Mouse (Mus musculus): ENCODE measurements around the gene Prkce. TPM values are rescaled to one million over a fixed set of nuclear protein-coding genes. Genes with fewer than 3 reads are reported as not detected.

The Prkce gene
- polyA plus RNA-seq, 1 experiment from 2014 or later: 9.6 TPM

GRCm38 (mm10) chr17:86595526-86595925, 427.9 kb downstream of the Prkce start:
- H3K4me2 ChIP-seq: no peak overlapping the region
- H3K9me3 ChIP-seq (replicated peaks): no peaks in the 10 kb centered on the region
- no peak overlapping the region for H3K27ac ChIP-seq
- H3K4me3 ChIP-seq: no peak overlapping the region
- peaks cover 7% of the 10 kb centered on the region; the same call in 1 of the 2 replicates for H3K4me1 ChIP-seq (replicated peaks)
- 80% methylated on average over 9 of the region's 9 CpGs for WGBS
- no peak overlapping the region for H3K9ac ChIP-seq
- no peaks in the 10 kb centered on the region for H3K36me3 ChIP-seq
- no peaks in the 10 kb centered on the region for H3K27me3 ChIP-seq
- no peak for ATAC-seq (replicated peaks; ENCODE audit: insufficient number of reproducible peaks, insufficient read depth, low FRiP score, low read depth)

- no peak overlapping the region for H3K27ac ChIP-seq
- no peak overlapping the region for H3K4me3 ChIP-seq
- no peaks in the 10 kb centered on the region for H3K9me3 ChIP-seq (replicated peaks)
- no peak overlapping the region for H3K9ac ChIP-seq
- no peak for ATAC-seq (replicated peaks; ENCODE audit: insufficient number of reproducible peaks, insufficient read depth, low FRiP score, low read depth)
- H3K27me3 ChIP-seq: no peaks in the 10 kb centered on the region
- 51% methylated on average over 6 of the region's 6 CpGs for WGBS
- no peaks in the 10 kb centered on the region for H3K36me3 ChIP-seq
- H3K4me2 ChIP-seq: no peak overlapping the region
- 0 out of 2 replicates have a peak, but pooled peaks cover 3% of the 10 kb centered on the region for H3K4me1 ChIP-seq (replicated peaks)
Observed at GRCm38 (mm10) chr17:86601116-86601515, 433.5 kb downstream of the Prkce start.

GRCm38 (mm10) chr17:86601901-86602300, 434.3 kb downstream of the Prkce start:
- no peak overlapping the region for H3K4me2 ChIP-seq
- H3K9me3 ChIP-seq (replicated peaks): no peaks in the 10 kb centered on the region
- 89% methylated on average over 2 of the region's 2 CpGs for WGBS
- ATAC-seq (replicated peaks; ENCODE audit: insufficient number of reproducible peaks, insufficient read depth, low FRiP score, low read depth): no peak
- no peak overlapping the region for H3K9ac ChIP-seq
- no peaks in the 10 kb centered on the region for H3K27me3 ChIP-seq
- no peaks in the 10 kb centered on the region for H3K36me3 ChIP-seq
- 0 out of 2 replicates have a peak, but pooled peaks cover 3% of the 10 kb centered on the region for H3K4me1 ChIP-seq (replicated peaks)
- H3K4me3 ChIP-seq: no peak overlapping the region
- no peak overlapping the region for H3K27ac ChIP-seq

- no peak overlapping the region for H3K4me2 ChIP-seq
- no peaks in the 10 kb centered on the region for H3K36me3 ChIP-seq
- no peak overlapping the region for H3K9ac ChIP-seq
- H3K4me1 ChIP-seq (replicated peaks): peaks cover 3% of the 10 kb centered on the region; the same call in 1 of the 2 replicates
- 73% methylated on average over 5 of the region's 5 CpGs for WGBS
- H3K9me3 ChIP-seq (replicated peaks): no peaks in the 10 kb centered on the region
- no peak for ATAC-seq (replicated peaks; ENCODE audit: insufficient number of reproducible peaks, insufficient read depth, low FRiP score, low read depth)
- no peaks in the 10 kb centered on the region for H3K27me3 ChIP-seq
- no peak overlapping the region for H3K27ac ChIP-seq
- no peak overlapping the region for H3K4me3 ChIP-seq
Observed at GRCm38 (mm10) chr17:86603848-86604444, 436.4 kb downstream of the Prkce start.

- Histone ChIP-seq H3K27me3 (no peaks in the 10 kb centered on the region), H3K4me1 (replicated peaks) (no peaks in the 10 kb centered on the region; the same call in 1 of the 2 replicates), H3K9me3 (replicated peaks) (no peaks in the 10 kb centered on the region), H3K9ac (no peak overlapping the region), H3K27ac (no peak overlapping the region), H3K4me2 (no peak overlapping the region), H3K36me3 (no peaks in the 10 kb centered on the region), H3K4me3 (no peak overlapping the region)
- ATAC-seq (replicated peaks; ENCODE audit: insufficient number of reproducible peaks, insufficient read depth, low FRiP score, low read depth): no peak
- WGBS: 83% methylated on average over 4 of the region's 4 CpGs
Observed at GRCm38 (mm10) chr17:86607981-86608380, 440.4 kb downstream of the Prkce start.

GRCm38 (mm10) chr17:86610271-86610969, 442.8 kb downstream of the Prkce start:
- no peak for ATAC-seq (replicated peaks; ENCODE audit: insufficient number of reproducible peaks, insufficient read depth, low FRiP score, low read depth)
- 66% methylated on average over 8 of the region's 8 CpGs for WGBS
- no peak overlapping the region for H3K4me2 ChIP-seq
- H3K36me3 ChIP-seq: no peaks in the 10 kb centered on the region
- H3K27me3 ChIP-seq: no peaks in the 10 kb centered on the region
- H3K9ac ChIP-seq: no peak overlapping the region
- H3K4me1 ChIP-seq (replicated peaks): no peaks in the 10 kb centered on the region; the same call in 1 of the 2 replicates
- no peaks in the 10 kb centered on the region for H3K9me3 ChIP-seq (replicated peaks)
- no peak overlapping the region for H3K27ac ChIP-seq
- no peak overlapping the region for H3K4me3 ChIP-seq

GRCm38 (mm10) chr17:86611772-86612171, 444.2 kb downstream of the Prkce start:
- ATAC-seq (replicated peaks; ENCODE audit: insufficient number of reproducible peaks, insufficient read depth, low FRiP score, low read depth): no peak

GRCm38 (mm10) chr17:86615592-86616291, 448.2 kb downstream of the Prkce start:
- H3K4me1 ChIP-seq (replicated peaks): peaks cover 11% of the 10 kb centered on the region
- ATAC-seq (replicated peaks; ENCODE audit: insufficient number of reproducible peaks, insufficient read depth, low FRiP score, low read depth): no peak
- H3K4me3 ChIP-seq: no peak overlapping the region
- no peaks in the 10 kb centered on the region for H3K27me3 ChIP-seq
- H3K4me2 ChIP-seq: no peak overlapping the region
- 77% methylated on average over 13 of the region's 13 CpGs for WGBS
- H3K9ac ChIP-seq: no peak overlapping the region
- H3K27ac ChIP-seq: no peak overlapping the region
- H3K9me3 ChIP-seq (replicated peaks): no peaks in the 10 kb centered on the region
- no peaks in the 10 kb centered on the region for H3K36me3 ChIP-seq

More at GRCm38 (mm10) chr17:86611772-86612171, 444.2 kb downstream of the Prkce start:
- H3K27me3 ChIP-seq: no peaks in the 10 kb centered on the region
- no peaks in the 10 kb centered on the region for H3K9me3 ChIP-seq (replicated peaks)
- H3K36me3 ChIP-seq: no peaks in the 10 kb centered on the region
- WGBS: 46% methylated on average over 5 of the region's 5 CpGs
- no peak overlapping the region for H3K4me3 ChIP-seq
- H3K27ac ChIP-seq: no peak overlapping the region
- H3K4me2 ChIP-seq: no peak overlapping the region
- H3K9ac ChIP-seq: no peak overlapping the region
- no peaks in the 10 kb centered on the region; the same call in 1 of the 2 replicates for H3K4me1 ChIP-seq (replicated peaks)

GRCm38 (mm10) chr17:86617570-86618237, 450.1 kb downstream of the Prkce start:
- H3K4me1 ChIP-seq (replicated peaks): peaks cover 15% of the 10 kb centered on the region
- H3K4me3 ChIP-seq: no peak overlapping the region
- no peaks in the 10 kb centered on the region for H3K9me3 ChIP-seq (replicated peaks)
- peak overlapping the region; percentile 57 for H3K27ac ChIP-seq
- H3K36me3 ChIP-seq: no peaks in the 10 kb centered on the region
- ATAC-seq (replicated peaks; ENCODE audit: insufficient number of reproducible peaks, insufficient read depth, low FRiP score, low read depth): 0 out of 2 replicates have a peak, but pooled peaks have one; percentile 32
- H3K4me2 ChIP-seq: no peak overlapping the region
- no peaks in the 10 kb centered on the region for H3K27me3 ChIP-seq
- no peak overlapping the region for H3K9ac ChIP-seq
- 58% methylated on average over 3 of the region's 3 CpGs for WGBS

GRCm38 (mm10) chr17:86618431-86618861, 450.9 kb downstream of the Prkce start:
- Histone ChIP-seq H3K4me2 (no peak overlapping the region), H3K36me3 (no peaks in the 10 kb centered on the region), H3K4me1 (replicated peaks) (peaks cover 15% of the 10 kb centered on the region), H3K4me3 (no peak overlapping the region), H3K27ac (peak overlapping the region; percentile 57), H3K9me3 (replicated peaks) (no peaks in the 10 kb centered on the region), H3K27me3 (no peaks in the 10 kb centered on the region), H3K9ac (peak overlapping the region; percentile 18; the same call in 1 of the 2 replicates)
- ATAC-seq (replicated peaks; ENCODE audit: insufficient number of reproducible peaks, insufficient read depth, low FRiP score, low read depth): 0 out of 2 replicates have a peak, but pooled peaks have one; percentile 50
- whole genome bisulfite sequencing: 34% methylated on average over 4 of the region's 4 CpGs

GRCm38 (mm10) chr17:86622862-86623261, 455.3 kb downstream of the Prkce start:
- Histone ChIP-seq H3K9ac (no peak overlapping the region), H3K4me1 (replicated peaks) (peaks cover 13% of the 10 kb centered on the region), H3K36me3 (no peaks in the 10 kb centered on the region), H3K4me3 (no peak overlapping the region), H3K27ac (no peak overlapping the region), H3K9me3 (replicated peaks) (no peaks in the 10 kb centered on the region), H3K4me2 (no peak overlapping the region), H3K27me3 (no peaks in the 10 kb centered on the region)
- ATAC-seq (replicated peaks; ENCODE audit: insufficient number of reproducible peaks, insufficient read depth, low FRiP score, low read depth): no peak
- WGBS: 86% methylated on average over 3 of the region's 3 CpGs
